Mouse (Mus musculus) left cerebral cortex, adult 8-10 months (tissue): ENCODE data around the gene Usp4. TPM values are rescaled to one million over a fixed set of nuclear protein-coding genes. Genes with fewer than 3 reads are reported as not detected.
"Not testable (repeated sequence)": the region's sequence is repeated elsewhere in the genome, so short reads cannot be mapped to it uniquely, and the experiment has no call there.

ENCODE experiments used
- DNase-seq, 2 experiments: peaks; one replicate each; pipeline ENCODE4 v3.0.0; 2022; ENCODE audit warnings: low spot score in 2 of 2
- total RNA-seq, 4 experiments: library from RNA; stranded (reverse); gene quantifications; 2 replicates each; pipeline ENCODE4 v1.2.4; 2022

Gene Usp4
- total RNA-seq = 100 to 1,000 TPM; 103 to 109 (median 105) TPM

DNA sequence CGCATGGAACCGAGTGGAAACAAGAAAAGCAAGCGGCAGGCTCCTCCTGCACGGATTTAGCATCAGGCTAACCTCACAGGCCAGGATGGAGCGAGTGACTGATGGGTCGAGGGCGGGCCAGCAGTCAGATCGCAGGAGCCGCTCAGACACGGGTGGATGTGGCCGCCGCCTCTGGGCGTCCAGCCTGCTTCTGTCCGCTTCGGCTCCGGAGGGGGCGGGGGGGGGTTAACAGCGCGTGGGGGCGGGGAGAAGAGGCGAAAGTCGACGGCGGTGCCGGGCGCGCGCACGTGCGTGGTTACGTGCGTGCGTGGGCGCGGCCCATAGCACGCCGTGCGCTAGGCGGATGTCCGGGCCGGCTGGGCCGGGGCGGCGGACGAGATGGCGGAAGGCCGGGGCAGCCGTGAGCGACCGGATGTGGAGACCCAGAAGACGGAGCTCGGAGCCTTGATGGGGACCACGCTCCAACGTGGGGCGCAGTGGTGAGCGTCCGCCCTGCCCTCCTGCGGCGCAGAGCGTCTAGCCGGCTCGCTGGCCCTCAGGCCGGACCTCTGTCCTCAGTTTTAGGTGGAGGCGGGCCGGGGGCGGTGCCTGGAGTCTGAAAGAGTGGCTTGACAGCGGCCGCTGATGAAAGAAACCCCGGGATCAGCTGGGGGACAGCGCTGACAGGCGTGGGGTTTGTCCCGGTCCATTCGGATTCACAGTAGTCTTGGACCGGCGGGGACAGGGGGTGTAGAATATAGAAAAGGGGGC is at the start of gene Usp4:
Usp4 (plus strand) TSS at position 314 of the 750 bp plus-strand sequence.
- DNase-seq = peak; percentile 64 to 86

GRCm38 (mm10) chr9:108301853-108302252 is 45.8 kb upstream of the Usp4 start:
- no peak for DNase-seq

DNA sequence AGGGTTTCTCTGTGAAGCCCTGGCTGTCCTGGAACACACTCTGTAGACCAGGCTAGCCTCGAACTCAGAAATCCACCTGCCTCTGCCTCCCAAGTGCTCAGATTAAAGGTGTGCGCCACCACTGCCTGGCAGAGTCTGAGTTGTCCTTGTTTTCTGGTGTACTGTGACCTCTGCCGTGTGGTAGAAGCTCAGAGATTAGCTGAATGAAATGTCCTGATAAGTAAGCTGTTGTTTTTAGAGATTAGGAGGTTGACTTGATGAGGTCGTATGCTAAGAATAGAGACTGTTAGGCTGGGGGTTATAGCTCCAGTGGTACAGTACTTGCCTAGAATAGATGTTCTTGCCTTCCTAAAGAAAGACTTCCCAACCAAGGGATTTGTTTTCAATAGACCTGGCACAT is 42.9 kb upstream of the Usp4 start:
- no peak for DNase-seq

GRCm38 (mm10) chr9:108305170-108305569 is 42.5 kb upstream of the Usp4 start:
- no peak for DNase-seq

DNA sequence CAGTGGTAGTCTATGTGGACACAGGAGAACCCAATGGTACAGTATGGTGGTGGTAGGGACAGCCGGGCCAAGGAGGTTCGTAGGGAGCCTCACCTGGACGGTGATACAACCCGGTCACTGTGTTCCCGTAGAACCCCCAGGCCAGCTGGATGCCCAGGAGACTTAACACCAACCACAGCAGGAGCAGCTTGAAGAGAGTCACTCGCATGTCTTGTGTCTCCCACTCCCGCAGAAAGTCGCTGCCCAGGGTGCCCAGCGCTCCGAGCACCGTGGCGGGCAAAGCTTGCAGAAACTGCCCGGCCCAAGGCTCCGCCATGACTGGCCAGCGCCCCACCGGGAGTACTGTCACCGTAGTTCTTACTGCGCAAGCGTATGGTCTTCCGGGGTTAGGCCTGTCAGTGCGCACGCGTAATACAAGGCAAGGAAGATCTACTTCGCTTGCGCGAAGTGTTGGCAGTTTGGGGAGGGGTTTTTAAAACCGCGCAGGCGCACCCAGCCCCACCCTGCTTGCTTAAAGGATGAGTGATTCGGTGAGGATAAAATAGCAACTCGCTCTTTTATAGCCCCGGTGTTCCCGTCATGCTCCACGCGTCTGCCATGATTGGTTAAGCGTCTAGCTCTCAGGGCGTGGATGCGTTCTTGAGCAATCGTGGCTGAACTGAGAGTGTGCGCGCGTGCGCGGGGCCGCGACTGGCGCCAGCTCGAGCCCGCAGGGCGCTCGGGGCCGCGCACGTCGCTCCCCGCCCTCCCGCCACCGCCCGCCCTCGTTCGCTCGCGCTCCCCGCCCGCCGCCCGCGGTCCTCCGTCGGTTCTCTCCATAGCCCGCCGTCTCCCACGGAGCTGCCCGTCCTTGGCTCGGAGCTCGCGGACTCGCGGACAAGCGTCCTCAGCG is 41.8 kb upstream of the Usp4 start, which contains the start of the genes Rhoa and Tcta:
Rhoa (plus strand) TSS at position 501 of the 892 bp plus-strand sequence.
Tcta (minus strand) TSS at position 532 of the 892 bp plus-strand sequence.
- DNase-seq = peak; percentile 96 to 100

- peak in 1 of 2 experiments; percentile 37 for DNase-seq
Observed at GRCm38 (mm10) chr9:108306571-108306980, 41.1 kb upstream of the Usp4 start.

GRCm38 (mm10) chr9:108307021-108307807 is 40.4 kb upstream of the Usp4 start:
- DNase-seq = no peak

GRCm38 (mm10) chr9:108308141-108308540 is 39.5 kb upstream of the Usp4 start:
- no peak for DNase-seq

- DNase-seq = no peak
Observed at GRCm38 (mm10) chr9:108317572-108317971, 30.1 kb upstream of the Usp4 start.

GRCm38 (mm10) chr9:108318462-108318861 is 29.2 kb upstream of the Usp4 start:
- no peak for DNase-seq

- not testable (repeated sequence) for DNase-seq
Observed at GRCm38 (mm10) chr9:108322054-108322453, 25.6 kb upstream of the Usp4 start.

DNA sequence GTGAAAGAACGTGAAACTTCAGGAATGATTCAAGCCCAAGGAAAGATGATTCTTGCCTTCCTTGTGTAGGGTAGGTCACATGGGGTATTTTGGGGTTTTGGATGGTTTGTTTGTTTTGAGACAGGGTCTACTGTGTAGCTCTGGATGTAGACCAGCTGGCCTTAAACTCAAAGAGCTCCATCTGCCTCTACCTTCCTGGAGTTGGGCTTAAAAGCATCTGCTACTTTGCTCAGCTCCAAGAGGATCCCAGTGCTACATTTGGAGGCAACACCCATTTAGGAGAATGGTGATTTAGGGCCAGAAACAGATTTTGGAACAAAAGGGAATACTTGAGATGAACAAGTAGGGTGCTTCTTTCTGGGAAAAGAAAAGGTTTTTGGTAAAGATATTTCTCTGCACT is 22.9 kb upstream of the Usp4 start:
- no peak for DNase-seq

- no peak for DNase-seq
Observed at GRCm38 (mm10) chr9:108325811-108326210, 21.8 kb upstream of the Usp4 start.

DNA sequence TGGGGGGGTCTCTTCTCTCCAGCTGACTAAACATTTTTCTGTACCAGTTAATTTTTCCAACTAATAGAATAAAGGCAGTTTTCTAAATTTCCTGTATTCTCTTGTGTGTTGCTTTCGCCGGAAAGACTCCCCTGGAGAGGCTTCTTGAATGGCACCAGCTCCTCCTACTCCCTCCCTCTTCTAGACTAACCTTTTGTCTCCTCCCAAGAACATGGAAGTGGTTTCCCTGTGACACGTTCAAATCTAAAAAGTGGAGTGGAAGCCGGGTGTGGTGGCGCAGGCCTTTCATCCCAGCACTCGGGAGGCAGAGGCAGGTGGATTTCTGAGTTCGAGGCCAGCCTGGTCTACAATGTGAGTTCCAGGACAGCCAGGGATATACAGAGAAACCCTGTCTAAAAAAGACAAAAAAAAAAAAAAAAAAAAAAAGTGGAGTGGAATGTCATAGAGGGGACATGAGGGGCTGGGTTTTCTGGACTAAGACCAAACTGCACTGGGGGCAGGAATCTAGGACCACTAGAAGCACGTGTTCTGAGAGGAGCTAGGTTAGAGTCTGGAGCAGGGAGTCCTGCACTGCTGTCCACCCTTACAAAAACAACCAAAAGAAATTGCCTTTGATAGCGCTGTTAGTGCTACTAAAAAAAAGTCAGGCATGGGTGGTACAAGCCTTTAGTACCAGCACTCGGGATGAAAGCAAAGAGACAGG is 9.7 kb upstream of the Usp4 start:
- no peak for DNase-seq

GRCm38 (mm10) chr9:108338551-108338885 is 9.1 kb upstream of the Usp4 start:
- no peak for DNase-seq

DNA sequence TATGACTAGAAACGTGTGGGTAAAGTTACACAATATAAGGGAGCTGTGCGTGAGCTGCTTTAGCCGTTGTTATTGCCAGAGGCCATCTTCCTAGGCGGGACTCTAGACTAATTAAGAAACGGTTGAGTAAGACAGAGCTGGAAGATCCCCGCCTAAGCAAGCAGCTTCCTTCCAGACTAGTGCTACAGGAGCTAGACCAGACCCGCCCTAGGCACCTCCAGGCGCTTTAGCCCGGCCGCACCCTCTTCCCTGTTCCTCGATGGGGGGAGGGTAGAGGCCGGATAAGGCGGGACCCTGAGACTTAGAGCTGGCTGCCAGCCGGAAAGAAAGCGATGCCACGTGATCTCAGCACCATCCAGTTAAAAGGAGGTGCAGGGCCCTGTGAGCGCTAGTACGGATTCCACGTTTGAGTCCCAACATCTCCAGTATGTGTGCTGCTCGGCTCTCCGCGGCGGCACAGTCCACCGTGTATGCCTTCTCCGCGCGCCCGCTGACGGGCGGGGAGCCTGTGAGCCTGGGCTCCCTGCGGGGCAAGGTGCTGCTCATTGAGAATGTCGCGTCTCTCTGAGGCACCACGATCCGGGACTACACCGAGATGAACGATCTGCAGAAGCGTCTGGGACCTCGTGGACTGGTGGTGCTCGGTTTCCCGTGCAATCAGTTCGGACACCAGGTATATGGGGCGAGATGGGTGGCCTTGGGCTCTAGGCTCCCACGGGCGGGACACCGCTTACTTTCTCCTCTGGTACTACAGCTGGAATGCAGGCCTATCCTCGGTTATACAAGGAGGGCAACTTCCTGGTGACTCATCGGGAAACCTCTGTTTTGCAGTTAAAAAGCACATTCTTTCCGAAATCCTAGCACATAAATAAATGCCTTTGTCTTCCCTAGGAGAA is 8.5 kb upstream of the Usp4 start, which contains the start of gene Gpx1:
Gpx1 (plus strand) TSS at position 18 of the 896 bp plus-strand sequence.
- DNase-seq = peak; percentile 77 to 81

- DNase-seq = no peak
Observed at GRCm38 (mm10) chr9:108339886-108340257, 7.8 kb upstream of the Usp4 start.

GRCm38 (mm10) chr9:108340258-108341138 is 7.2 kb upstream of the Usp4 start:
- no peak for DNase-seq

- no peak for DNase-seq
Observed at GRCm38 (mm10) chr9:108341139-108341475, 6.5 kb upstream of the Usp4 start.
